Mouse (Mus musculus): ENCODE measurements at regions not wholly inside any gene's neighbourhood (a gene's known extent, or its start where the extent isn't known, plus 50 kb on each side); places are given as distances from the start of the nearest gene placed in this dataset.

- no peak for DNase-seq (ENCODE audit: extremely low spot score in 1 of 2, low spot score in 1 of 2)
These were observed 61.8 kb downstream of the Adcyap1 start for GRCm38 (mm10) chr17:93260366-93261205.

DNA sequence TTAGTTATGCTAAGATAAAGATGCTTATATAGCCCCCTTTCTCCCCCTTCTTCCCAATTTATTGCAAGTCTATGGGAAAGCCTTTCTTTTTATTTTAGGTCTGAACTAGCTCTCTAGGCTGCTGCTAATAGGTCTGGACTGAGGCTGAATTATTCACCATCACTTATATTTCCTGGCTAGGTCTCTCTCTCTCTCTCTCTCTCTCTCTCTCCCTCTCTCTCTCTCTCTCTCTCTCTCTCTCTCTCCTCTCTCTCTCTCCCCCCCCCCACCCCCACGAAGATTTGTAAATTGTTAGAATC is 62.3 kb downstream of the Adcyap1 start:
- no peak for DNase-seq (ENCODE audit: extremely low spot score in 1 of 2, low spot score in 1 of 2)

GRCm38 (mm10) chr17:93306121-93306520 is 107.3 kb downstream of the Adcyap1 start:
- no peak for DNase-seq (ENCODE audit: extremely low spot score in 1 of 2, low spot score in 1 of 2)

DNA sequence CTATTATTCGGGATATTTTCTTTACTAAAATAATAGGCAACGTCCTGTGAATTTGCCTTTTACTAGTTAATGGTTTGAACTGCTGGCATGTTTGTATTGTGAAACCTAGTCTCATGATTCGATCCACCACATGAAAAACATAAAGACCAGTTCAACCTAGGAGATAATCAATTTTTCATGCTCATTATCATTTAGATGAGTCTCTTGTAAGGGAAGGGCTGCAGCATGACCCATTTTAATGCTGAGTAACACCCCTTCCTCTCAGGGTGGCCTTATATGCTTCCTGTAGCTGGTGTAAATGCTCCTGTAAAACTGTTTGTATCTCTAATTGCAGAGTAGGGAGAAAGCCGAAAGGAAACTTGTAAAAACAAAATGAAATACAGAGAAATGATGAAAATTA is 113.3 kb downstream of the Adcyap1 start:
- no peak for DNase-seq (ENCODE audit: extremely low spot score in 1 of 2, low spot score in 1 of 2)

DNA sequence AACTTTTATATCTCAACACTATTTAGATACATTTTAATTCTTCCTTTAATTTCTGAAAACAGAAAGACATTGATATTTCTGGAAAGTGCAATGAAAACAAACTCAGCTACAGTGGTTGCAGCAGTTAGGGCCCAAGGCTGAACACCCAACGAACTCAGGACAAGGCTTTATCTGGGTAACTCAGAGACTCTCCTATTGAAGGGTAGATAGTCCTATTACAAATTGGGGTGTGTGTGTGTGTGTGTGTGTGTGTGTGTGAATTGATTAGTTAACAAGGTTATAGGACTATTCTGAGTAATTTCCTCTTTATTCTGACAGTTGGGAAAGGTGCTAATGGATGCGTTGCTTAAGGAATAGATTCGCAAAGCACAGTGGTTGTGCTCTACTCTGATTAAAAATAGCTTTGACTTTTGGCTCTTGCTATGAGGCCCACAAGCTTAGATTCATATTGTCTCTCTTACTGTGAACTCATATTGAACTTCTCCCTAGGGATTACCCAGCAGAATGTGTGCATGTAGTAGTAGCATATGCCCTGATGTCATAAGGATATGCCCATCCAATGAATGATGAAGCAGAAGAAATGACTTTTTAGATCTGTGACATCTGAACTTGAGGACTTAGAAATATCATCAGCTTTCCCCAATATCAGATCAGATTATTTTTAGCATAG is 114.0 kb downstream of the Adcyap1 start:
- DNase-seq (ENCODE audit: extremely low spot score in 1 of 2, low spot score in 1 of 2), result no peak

- DNase-seq (ENCODE audit: extremely low spot score in 1 of 2, low spot score in 1 of 2), result no peak
These were observed 114.5 kb downstream of the Adcyap1 start for GRCm38 (mm10) chr17:93313310-93313688.

GRCm38 (mm10) chr17:93314144-93314543 is 115.3 kb downstream of the Adcyap1 start:
- DNase-seq (ENCODE audit: extremely low spot score in 1 of 2, low spot score in 1 of 2), result no peak

GRCm38 (mm10) chr17:93321482-93321881 is 122.7 kb downstream of the Adcyap1 start:
- DNase-seq (ENCODE audit: extremely low spot score in 1 of 2, low spot score in 1 of 2), result no peak

GRCm38 (mm10) chr17:93337576-93337975 is 138.8 kb downstream of the Adcyap1 start:
- no peak for DNase-seq (ENCODE audit: extremely low spot score in 1 of 2, low spot score in 1 of 2)

DNA sequence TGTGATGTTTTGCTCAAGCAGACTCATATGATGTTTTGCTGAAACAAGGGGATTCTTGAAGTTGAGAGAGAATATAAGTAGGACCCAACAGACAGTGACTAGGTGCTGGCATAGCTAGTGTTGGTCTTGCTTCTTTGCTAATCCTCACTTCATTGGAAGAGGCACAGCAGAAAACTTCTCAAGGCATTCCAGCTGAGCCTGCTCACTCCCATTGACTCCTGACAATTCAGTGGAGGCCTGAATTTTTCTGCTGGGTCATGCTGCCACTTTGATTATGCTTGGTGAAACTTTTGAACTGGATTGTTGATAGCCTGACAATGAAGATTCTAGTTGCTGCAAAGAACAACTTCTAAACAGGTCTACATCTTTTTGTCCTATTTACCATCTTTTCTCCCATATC is 156.4 kb downstream of the Adcyap1 start:
- DNase-seq (ENCODE audit: extremely low spot score in 1 of 2, low spot score in 1 of 2), result no peak

- DNase-seq (ENCODE audit: extremely low spot score in 1 of 2, low spot score in 1 of 2), result no peak
These were observed 164.1 kb downstream of the Adcyap1 start for GRCm38 (mm10) chr17:93362926-93363325.

- no peak for DNase-seq (ENCODE audit: extremely low spot score in 1 of 2, low spot score in 1 of 2)
These were observed 178.8 kb downstream of the Adcyap1 start for GRCm38 (mm10) chr17:93377453-93378091.

DNA sequence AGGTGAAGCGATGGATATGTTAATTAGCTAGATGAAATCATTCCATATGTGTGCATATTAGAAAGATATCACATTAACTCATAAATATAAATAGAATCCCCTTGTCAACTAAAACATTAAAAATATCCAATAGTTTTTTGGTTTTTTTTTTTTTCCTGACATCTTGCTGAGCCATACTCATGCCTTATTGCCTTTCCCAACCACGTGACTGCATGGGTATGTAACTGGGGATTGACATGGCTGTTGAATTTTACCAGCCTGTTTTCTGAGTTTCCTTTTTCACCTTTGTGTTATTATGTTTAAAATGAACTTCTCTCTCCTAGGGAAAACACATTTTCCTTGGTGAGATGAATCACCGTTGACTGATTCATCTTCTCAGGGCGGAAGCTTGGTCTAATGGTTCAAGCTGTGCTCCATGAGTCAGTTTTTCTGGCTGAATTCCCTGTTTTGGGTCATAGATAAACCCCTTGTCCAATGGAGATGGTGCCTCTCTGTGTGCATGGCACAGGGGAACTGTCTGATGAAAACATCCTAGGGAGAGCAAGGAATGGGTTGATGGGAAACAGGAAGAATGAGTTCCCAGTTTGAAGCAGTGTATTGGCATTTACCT is 181.1 kb downstream of the Adcyap1 start:
- DNase-seq (ENCODE audit: extremely low spot score in 1 of 2, low spot score in 1 of 2), result no peak

- no peak for DNase-seq (ENCODE audit: extremely low spot score in 1 of 2, low spot score in 1 of 2)
These were observed 191.4 kb downstream of the Adcyap1 start for GRCm38 (mm10) chr17:93390256-93390655.

DNA sequence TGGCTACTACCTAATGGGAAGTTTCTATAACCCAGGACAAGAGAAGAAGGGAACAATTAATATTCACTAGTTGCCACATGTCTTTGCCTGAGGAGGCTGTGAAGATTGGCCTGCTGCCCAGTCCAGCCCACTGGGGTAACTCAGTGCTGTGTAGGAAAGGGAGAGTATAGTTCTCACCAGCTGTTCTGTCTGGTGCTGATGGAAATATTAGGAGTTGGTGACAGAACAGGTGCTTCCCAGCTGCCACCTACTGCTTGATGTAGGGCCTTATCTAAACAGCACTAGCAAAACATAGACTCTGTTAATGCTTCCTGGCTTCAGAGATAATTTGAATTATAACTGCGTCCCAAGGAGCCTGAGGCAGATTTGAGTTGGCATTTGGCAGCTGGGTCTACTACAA is 210.5 kb downstream of the Adcyap1 start:
- peak in 1 of 2 experiments; percentile 6 for DNase-seq (ENCODE audit: extremely low spot score in 1 of 2, low spot score in 1 of 2)

Measured in layer of hippocampus, postnatal 25 days (tissue).